Mouse (Mus musculus) lung, postnatal 0 days (tissue): ENCODE measurements around the gene Gm37240.

Experiments used
- CTCF ChIP-seq: IDR thresholded peaks from 2 replicates; pipeline ENCODE4 v1.5.1; 2016; ENCODE audit warnings: antibody characterized with exemption, mild to moderate bottlenecking
- EP300 ChIP-seq: IDR thresholded peaks from 2 replicates; pipeline ENCODE4 v1.6.1; 2016; ENCODE audit warnings: antibody characterized with exemption, mild to moderate bottlenecking, control low read depth

- no peak for TF ChIP-seq CTCF
- TF ChIP-seq EP300, result no peak
Observed at GRCm38 (mm10) chr3:85421403-85421802, 465.9 kb downstream of the Gm37240 start.
